Comparison of ENCODE assay signal across 19 mouse cellular contexts in genomic region chr14:29841361-29842117, GRCm38 (mm10).
DNase-seq lines count a peak whose midpoint lies in the region; ATAC-seq lines count a peak whose summit lies in the region.
"Had no signal": no experiment of that assay in that cellular context is flagged by ENCODE, and none has a peak within 500 bp of the region (broad histone marks: within the 10 kb centered on the region; RNA-seq: fewer than 3 reads in every experiment).

No protein-coding gene starts in this region.

- peak; percentile 9 for DNase-seq in adrenal gland, postnatal 25 days
- DNase-seq in adrenal gland, adult 18-20 months (ENCODE audit: low spot score in 2 of 2), result no peak
- DNase-seq in frontal cortex, adult 2 months (ENCODE audit: extremely low spot score in 1 of 2, low spot score in 1 of 2), result no peak
- DNase-seq in left cerebral cortex, postnatal 25 days (ENCODE audit: low spot score in 2 of 2), result peak; percentile 16 to 28
- DNase-seq in left cerebral cortex, adult 11 months (ENCODE audit: low spot score), result no peak
- peak; percentile 48 for DNase-seq in brain, adult 2 months (ENCODE audit: low read depth, low spot score)
- DNase-seq: cerebellum, adult 9-11 months; heart, postnatal 14 days; kidney, adult 9 months; kidney, postnatal 10 days; liver, embryonic 13.5 days; lung, adult 18-20 months; retina, postnatal 1 day; thymus, postnatal 4 days had no signal

- intact Hi-C loops in left cerebral cortex, postnatal 25 days (cut with DNase I), result no loop called here

- peak; percentile 50 for ATAC-seq in frontal cortex, adult (ENCODE audit: low TSS enrichment)
- ATAC-seq: forebrain, embryonic 13.5 days; intestine, postnatal 0 days; lung, postnatal 0 days; midbrain, embryonic 13.5 days had no signal

Comparison
In these comparisons a context has a peak if more than half of its experiments do, and no peak if none do; other contexts are left out.
1. DNase-seq: peak in adrenal gland, postnatal 25 days (single experiment), left cerebral cortex, postnatal 25 days (2 of 2) and brain, adult 2 months (single experiment); none in adrenal gland, adult 18-20 months (0 of 2), frontal cortex, adult 2 months (0 of 2) and left cerebral cortex, adult 11 months (single experiment).